Mouse (Mus musculus) mouse trophoblast stem cell (cell line): ENCODE measurements around the gene Lrrc4c.

Experiments used
- in situ Hi-C, 2 experiments: fragments of 300-500 bp; cut with MseI, MboI; formaldehyde crosslinking; loops; 2 replicates in 1 of 2; 3 replicates in 1 of 2; pipeline ENCODE4 v1.15.1; 2025

Gene Lrrc4c

GRCm38 (mm10) chr2:96317387-96318299, at the start of gene Lrrc4c:
Gene Lrrc4c, plus strand, starts transcription at chr2:96318169.
- in situ Hi-C loops, result loop anchor here in 1 of 2 experiments (25.0 kb wide), 2 partner anchors 1080 to 1855 kb away; no protein-coding TSS in a partner anchor

- in situ Hi-C loops, result no loop called here
These were observed 42.9 kb upstream of the Lrrc4c start for GRCm38 (mm10) chr2:96275061-96275460.

- in situ Hi-C loops, result no loop called here
These were observed 35.0 kb upstream of the Lrrc4c start for GRCm38 (mm10) chr2:96282926-96283325.

- in situ Hi-C loops, result no loop called here
These were observed 30.5 kb upstream of the Lrrc4c start for GRCm38 (mm10) chr2:96287512-96287911.

GRCm38 (mm10) chr2:96290541-96290940, 27.4 kb upstream of the Lrrc4c start:
- in situ Hi-C loops, result no loop called here

GRCm38 (mm10) chr2:96315034-96315433, 2.9 kb upstream of the Lrrc4c start:
- in situ Hi-C loops, result loop anchor here in 1 of 2 experiments (25.0 kb wide), 2 partner anchors 1078 to 1853 kb away; no protein-coding TSS in a partner anchor

GRCm38 (mm10) chr2:96316531-96316930, 1.4 kb upstream of the Lrrc4c start:
- in situ Hi-C loops, result loop anchor here in 1 of 2 experiments (25.0 kb wide), 2 partner anchors 1079 to 1854 kb away; no protein-coding TSS in a partner anchor

- in situ Hi-C loops, result loop anchor here in 1 of 2 experiments (25.0 kb wide), 2 partner anchors 1081 to 1856 kb away; no protein-coding TSS in a partner anchor
These were observed 587 bp downstream of the Lrrc4c start for GRCm38 (mm10) chr2:96318556-96318955.

- in situ Hi-C loops, result loop anchor here in 1 of 2 experiments (25.0 kb wide), 2 partner anchors 1082 to 1857 kb away; no protein-coding TSS in a partner anchor
These were observed 1.2 kb downstream of the Lrrc4c start for GRCm38 (mm10) chr2:96319201-96319600.

- in situ Hi-C loops, result loop anchor here in 1 of 2 experiments (25.0 kb wide), 2 partner anchors 1082 to 1857 kb away; no protein-coding TSS in a partner anchor
These were observed 1.7 kb downstream of the Lrrc4c start for GRCm38 (mm10) chr2:96319649-96320048.

GRCm38 (mm10) chr2:96334652-96335051, 16.7 kb downstream of the Lrrc4c start:
- in situ Hi-C loops, result no loop called here

- in situ Hi-C loops, result no loop called here
These were observed 19.4 kb downstream of the Lrrc4c start for GRCm38 (mm10) chr2:96337354-96337753.

GRCm38 (mm10) chr2:96401186-96401811, 83.3 kb downstream of the Lrrc4c start:
- in situ Hi-C loops, result no loop called here

- in situ Hi-C loops, result no loop called here
These were observed 84.5 kb downstream of the Lrrc4c start for GRCm38 (mm10) chr2:96402514-96402913.

- in situ Hi-C loops, result no loop called here
These were observed 88.9 kb downstream of the Lrrc4c start for GRCm38 (mm10) chr2:96406856-96407255.

- in situ Hi-C loops, result no loop called here
These were observed 93.2 kb downstream of the Lrrc4c start for GRCm38 (mm10) chr2:96411182-96411581.

GRCm38 (mm10) chr2:96461566-96461965, 143.6 kb downstream of the Lrrc4c start:
- in situ Hi-C loops, result no loop called here

GRCm38 (mm10) chr2:96475674-96476073, 157.7 kb downstream of the Lrrc4c start:
- in situ Hi-C loops, result no loop called here

- in situ Hi-C loops, result no loop called here
These were observed 181.3 kb downstream of the Lrrc4c start for GRCm38 (mm10) chr2:96499116-96499882.

GRCm38 (mm10) chr2:96504140-96504539, 186.2 kb downstream of the Lrrc4c start:
- in situ Hi-C loops, result no loop called here

GRCm38 (mm10) chr2:96505641-96506040, 187.7 kb downstream of the Lrrc4c start:
- in situ Hi-C loops, result no loop called here
